Mouse (Mus musculus) brain, embryonic 14.5 days (tissue): ENCODE data around the gene Gm10715.
"Not testable (repeated sequence)": the region's sequence is repeated elsewhere in the genome, so short reads cannot be mapped to it uniquely, and the experiment has no call there.

Experiments used
- CTCF ChIP-seq: fragments of 200-500 bp; IDR thresholded peaks from 2 replicates; pipeline ENCODE4 v1.5.1; 2012; ENCODE audit warnings: inconsistent platforms, mild to moderate bottlenecking, moderate library complexity, borderline replicate concordance; ENCODE audit not compliant: insufficient read depth, insufficient read length; ENCODE audit errors: extremely low read depth
- POLR2A ChIP-seq: fragments of 200-500 bp; IDR thresholded peaks from 2 replicates; pipeline ENCODE4 v1.6.1; 2012; ENCODE audit warnings: mild to moderate bottlenecking, inconsistent platforms, borderline replicate concordance; ENCODE audit not compliant: poor library complexity, insufficient read depth, insufficient read length, severe bottlenecking; ENCODE audit errors: extremely low read depth

DNA sequence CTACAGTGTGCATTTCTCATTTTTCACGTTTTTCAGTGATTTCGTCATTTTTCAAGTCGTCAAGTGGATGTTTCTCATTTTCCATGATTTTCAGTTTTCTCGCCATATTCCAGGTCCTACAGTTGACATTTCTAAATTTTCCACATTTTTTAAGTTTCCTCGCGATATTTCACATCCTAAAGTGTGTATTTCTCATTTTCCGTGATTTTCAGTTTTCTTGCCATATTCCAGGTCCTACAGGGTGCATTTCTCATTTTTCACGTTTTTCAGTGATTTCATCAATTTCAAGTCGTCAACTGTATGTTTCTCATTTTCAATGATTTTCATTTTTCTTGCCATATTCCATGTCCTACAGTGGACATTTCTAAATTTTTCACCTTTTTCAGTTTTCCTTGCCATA is 21.3 kb upstream of the Gm10715 start, which contains the start of gene Gm10720:
- TF ChIP-seq POLR2A, CTCF: not testable (repeated sequence)
